Mouse (Mus musculus) layer of hippocampus, postnatal 25 days (tissue): ENCODE measurements around the gene Myo16. TPM values are rescaled to one million over a fixed set of nuclear protein-coding genes. Genes with fewer than 3 reads are reported as not detected.

ENCODE experiments used
- DNase-seq, 2 experiments: peaks; one replicate each; pipeline ENCODE4 v3.0.0; 2022; ENCODE audit warnings: mixed read lengths in 2 of 2, low spot score in 1 of 2; ENCODE audit errors: extremely low spot score in 1 of 2
- total RNA-seq, 2 experiments: library from RNA; stranded (reverse); gene quantifications; 2 replicates each; pipeline ENCODE4 v1.2.3; 2021

Myo16 gene
- total RNA-seq, 2 experiments from 2014 or later: 27.4 to 28.0 TPM

DNA sequence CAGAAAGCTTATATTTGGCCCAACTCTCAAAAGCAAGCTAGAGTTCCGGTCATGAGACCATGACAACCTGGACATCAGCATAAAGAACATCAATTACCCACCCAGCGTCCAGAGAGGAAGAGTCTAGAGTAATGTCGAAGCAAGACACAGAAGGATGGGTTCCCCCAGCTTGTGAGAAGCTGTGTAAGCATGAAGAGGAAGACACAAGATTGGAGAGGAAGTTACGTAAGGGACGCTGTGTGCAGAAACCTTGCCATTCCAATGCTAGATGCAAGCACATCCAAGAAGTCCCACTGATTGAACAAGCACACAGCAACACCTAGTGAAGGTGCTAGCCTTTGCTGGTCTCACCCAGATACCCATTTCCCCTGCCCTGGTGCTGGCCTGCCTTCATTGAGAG lies 492.0 kb downstream of the Myo16 start:
- DNase-seq: no peak

GRCm38 (mm10) chr8:10646485-10646884 lies 492.8 kb downstream of the Myo16 start:
- no peak for DNase-seq

DNA sequence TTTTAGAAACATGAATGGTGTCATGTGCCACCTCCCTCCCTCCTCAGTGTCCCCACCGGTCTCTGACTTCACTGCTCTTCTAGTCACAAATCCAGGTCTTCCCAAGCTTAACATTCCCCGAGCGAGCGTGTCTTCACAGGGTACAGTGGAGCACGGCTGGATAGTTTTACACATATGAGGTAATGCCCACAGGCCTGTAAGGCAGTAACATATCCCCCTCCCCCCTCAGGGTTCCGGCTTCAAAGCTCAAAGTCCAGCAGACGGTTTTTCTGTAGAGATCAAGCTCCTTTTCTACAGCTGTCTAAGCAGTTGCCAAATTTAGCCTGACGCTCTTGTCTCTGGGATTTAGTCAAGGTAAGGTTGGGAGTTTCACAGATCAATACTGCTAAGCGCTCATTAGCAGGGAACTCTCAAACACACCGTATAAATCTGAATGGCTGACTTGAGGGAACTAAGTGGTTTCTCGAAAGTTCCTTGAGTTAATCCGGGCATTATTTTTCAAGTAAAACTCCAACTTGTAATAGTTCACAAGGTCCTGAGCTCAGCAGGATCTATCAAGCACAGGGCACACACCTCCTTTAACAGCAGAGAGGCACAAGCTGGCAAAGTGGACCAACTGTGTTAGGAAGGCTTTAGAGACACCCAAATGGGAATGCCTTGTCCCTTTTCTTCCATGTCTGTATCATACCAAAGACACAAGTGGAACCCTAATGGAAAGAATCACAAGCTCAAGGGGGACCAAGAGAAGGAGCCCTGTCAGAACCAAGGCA lies 498.0 kb downstream of the Myo16 start:
- no peak for DNase-seq

- DNase-seq: no peak
Measured at GRCm38 (mm10) chr8:10653282-10653681, 499.6 kb downstream of the Myo16 start.

- DNase-seq: no peak
Measured at GRCm38 (mm10) chr8:10654922-10655518, 501.3 kb downstream of the Myo16 start.

- DNase-seq: no peak
Measured at GRCm38 (mm10) chr8:10663770-10664470, 510.2 kb downstream of the Myo16 start.

DNA sequence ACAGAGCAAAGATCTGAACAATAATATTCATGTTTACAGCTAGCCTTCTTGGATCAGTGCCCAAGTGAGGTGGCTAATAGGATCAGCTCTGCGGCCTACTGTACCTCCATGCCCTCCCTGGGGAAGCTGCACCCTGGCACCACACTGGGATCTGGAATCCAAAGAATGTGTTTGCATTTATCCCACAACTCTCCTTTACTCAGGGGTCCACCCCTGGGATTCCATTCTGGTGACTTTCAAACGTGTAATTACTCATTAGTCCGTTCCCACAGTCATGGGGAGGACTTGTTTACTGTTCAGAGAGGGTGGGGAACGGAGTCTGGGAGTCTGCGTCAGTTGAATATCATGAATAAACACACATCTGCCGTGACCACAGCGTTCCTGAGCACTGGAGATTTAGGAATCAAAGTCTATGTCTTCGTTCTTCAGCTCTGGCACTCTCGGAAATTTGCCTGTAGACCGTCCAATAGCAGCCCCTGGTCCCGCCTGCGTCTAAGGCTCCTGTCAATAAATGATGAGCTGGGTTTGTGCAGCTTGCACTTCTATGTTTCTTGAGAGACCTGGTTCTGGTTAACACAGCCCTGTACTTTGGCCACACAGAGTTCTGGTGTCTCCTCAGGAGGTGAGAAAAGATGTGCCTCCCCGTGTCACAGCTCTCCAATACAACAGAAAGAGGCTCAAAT lies 511.3 kb downstream of the Myo16 start:
- no peak for DNase-seq

DNA sequence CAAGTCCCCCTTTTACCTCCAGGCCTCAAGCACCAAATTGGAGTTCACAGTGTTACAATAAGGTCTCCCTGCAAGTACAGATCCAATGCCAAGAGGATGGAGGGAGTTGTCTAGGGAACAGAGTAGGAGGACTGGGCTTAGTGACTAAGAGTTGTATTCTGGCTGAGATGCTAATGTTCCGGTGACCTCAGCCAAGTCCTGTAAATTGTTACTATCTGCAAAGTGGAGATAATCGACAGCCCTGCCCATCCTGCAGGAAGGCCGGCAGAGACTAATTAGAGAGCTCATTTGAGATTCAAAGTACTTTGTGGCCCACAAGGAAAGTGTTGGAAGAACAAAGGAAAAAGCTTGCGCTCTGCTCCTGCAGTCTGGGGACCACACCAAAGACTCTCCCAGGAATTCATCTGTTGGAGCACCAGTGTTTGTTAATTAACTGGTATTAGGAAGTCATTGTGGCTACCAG lies 512.1 kb downstream of the Myo16 start:
- DNase-seq: no peak

DNA sequence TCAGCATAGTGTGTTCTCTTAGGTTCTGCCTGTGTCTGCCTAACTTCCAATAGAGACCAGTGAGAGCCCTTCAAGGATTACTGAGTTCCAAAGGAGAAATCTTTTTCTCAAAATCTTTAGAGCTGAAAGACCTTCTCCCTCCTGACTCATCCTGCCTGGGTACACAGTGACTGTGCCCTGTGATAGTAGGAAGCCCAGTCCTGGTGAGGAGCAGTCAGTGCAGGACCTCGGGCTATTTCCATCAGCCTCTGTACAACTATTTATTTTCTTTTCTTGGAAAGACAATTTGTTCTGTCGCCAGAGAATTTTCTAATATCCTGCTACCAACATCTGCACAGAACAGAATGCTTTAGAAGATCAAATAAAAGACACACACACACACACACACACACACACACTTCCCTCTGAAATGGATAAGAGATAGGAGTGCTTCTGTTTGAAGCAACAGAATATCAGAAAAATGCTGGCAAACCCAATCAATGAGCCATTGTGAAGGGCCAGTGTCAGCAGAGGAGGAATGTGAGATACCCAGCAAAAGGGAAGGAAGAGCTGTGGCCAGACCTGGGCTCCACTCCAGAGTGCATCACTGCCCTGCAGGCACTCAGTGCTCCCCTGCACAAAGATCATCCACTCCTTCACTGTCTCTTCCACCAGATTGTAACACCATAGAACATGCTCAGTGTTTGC lies 518.3 kb downstream of the Myo16 start:
- no peak for DNase-seq

DNA sequence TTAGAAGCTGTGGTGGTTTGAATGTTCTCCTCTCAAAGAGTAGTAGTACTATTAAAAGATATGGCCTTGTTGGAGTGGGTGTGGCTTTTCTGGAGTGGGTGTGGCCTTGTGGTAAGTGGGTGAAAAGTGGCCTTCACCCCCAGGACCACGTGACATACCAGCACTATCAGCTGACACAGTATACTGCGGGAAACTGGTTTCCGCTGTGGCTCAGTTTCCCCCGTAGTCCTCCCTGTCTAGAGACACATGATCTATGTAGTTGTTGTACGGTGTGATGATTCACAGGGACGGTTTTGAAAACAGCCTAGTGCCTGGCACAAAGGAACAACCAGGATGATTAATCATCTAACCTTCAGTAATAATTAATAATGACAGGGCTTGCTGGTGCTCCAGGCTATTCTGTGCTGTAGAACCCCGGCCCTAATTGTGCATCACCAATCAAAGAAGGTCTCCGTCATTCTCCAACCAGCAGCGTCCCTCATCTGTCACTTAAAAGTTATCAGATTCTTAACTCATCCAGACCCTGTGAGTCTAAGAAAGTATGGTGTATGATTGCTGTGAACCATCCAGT lies 524.2 kb downstream of the Myo16 start:
- no peak for DNase-seq

DNA sequence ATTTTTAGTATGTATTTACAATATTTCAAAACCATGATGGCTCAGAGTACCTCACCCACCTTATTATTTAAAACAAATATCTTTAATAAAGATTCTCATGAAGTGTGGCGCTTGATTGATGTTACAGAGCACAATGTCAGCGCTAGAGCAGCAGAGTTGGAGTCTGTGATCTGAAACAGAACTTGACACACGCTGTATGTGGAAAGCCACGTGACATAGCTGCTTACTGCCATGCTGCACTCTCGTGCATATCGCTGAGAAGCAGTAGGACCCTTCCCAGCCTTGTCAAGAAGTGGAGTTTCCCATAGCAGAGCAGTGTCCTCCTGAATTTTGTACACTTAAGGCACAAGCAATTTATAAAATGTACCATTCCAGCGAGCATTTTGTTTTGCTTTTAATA lies 528.2 kb downstream of the Myo16 start:
- no peak for DNase-seq

GRCm38 (mm10) chr8:10683088-10683487 lies 529.4 kb downstream of the Myo16 start:
- no peak for DNase-seq

Other genes starting within 250 kb of the Myo16 start
- 10 to 100 TPM; 10.7 to 10.9 TPM for gene Lig4, start 176.2 kb upstream of the Myo16 start, total RNA-seq
- 10 to 100 TPM; 29.1 to 30.7 TPM for gene Abhd13, start 176.2 kb upstream of the Myo16 start, total RNA-seq
- 1 to 10 TPM; 3.2 to 4.2 TPM for gene Tnfsf13b, start 147.4 kb upstream of the Myo16 start, total RNA-seq